Mouse (Mus musculus) embryonic facial prominence, embryonic 15.5 days (tissue): Measurements from ENCODE around the gene Mapk10. TPM values are rescaled to one million over a fixed set of nuclear protein-coding genes. Genes with fewer than 3 reads are reported as not detected.

Source experiments
- ATAC-seq: fragments of 200-750 bp; cut with Nextera tagmentation; 2 replicates; pipeline ENCODE4 v1.8.0; 2017; ENCODE audit warnings: low read depth, moderate TSS enrichment; ENCODE audit not compliant: insufficient number of reproducible peaks, low FRiP score, low TSS enrichment
- H3K27ac ChIP-seq: fragments of 300-500 bp; sonication (generic); replicated peaks from 2 replicates; pipeline ENCODE4 v1.5.1; 2015; ENCODE audit warnings: mild to moderate bottlenecking, inconsistent platforms
- H3K27me3 ChIP-seq: fragments of 300-500 bp; sonication (generic); 2 replicates; pipeline ENCODE4 v1.6.1; 2015; ENCODE audit warnings: inconsistent platforms
- H3K36me3 ChIP-seq: fragments of 300-500 bp; sonication (generic); 2 replicates; pipeline ENCODE4 v1.6.1; 2015; ENCODE audit warnings: mild to moderate bottlenecking, inconsistent platforms
- H3K4me1 ChIP-seq: fragments of 300-500 bp; sonication (generic); 2 replicates; pipeline ENCODE4 v1.6.1; 2015; ENCODE audit warnings: inconsistent platforms
- H3K4me2 ChIP-seq: fragments of 300-500 bp; sonication (generic); replicated peaks from 2 replicates; pipeline ENCODE4 v1.6.1; 2015; ENCODE audit warnings: mild to moderate bottlenecking, inconsistent platforms
- H3K4me3 ChIP-seq: fragments of 300-500 bp; sonication (generic); replicated peaks from 2 replicates; pipeline ENCODE4 v1.5.1; 2015; ENCODE audit warnings: mild to moderate bottlenecking, inconsistent platforms
- H3K9ac ChIP-seq: fragments of 300-500 bp; sonication (generic); 2 replicates; pipeline ENCODE4 v1.6.1; 2015; ENCODE audit warnings: inconsistent platforms
- H3K9me3 ChIP-seq: fragments of 300-500 bp; sonication (generic); replicated peaks from 2 replicates; pipeline ENCODE4 v1.6.1; 2016; ENCODE audit warnings: inconsistent platforms
- WGBS: fragments of 180-500 bp; shearing (Covaris S2); methylation state at CpG from one replicate; pipeline ENCODE4 v1.1.7; 2015; 5-methylcytosine and 5-hydroxymethylcytosine counted together
- polyA plus RNA-seq: library from polyadenylated mRNA; unstranded; fragments of >200 nt; fragmentation: Nextera tagmentation; extraction: Ambion mirVana; gene quantifications from 2 replicates; pipeline ENCODE4 v1.2.1, GENCODE M21; 2015

Mapk10 gene
- polyA plus RNA-seq, 1 experiment from 2014 or later = 4.5 TPM

DNA sequence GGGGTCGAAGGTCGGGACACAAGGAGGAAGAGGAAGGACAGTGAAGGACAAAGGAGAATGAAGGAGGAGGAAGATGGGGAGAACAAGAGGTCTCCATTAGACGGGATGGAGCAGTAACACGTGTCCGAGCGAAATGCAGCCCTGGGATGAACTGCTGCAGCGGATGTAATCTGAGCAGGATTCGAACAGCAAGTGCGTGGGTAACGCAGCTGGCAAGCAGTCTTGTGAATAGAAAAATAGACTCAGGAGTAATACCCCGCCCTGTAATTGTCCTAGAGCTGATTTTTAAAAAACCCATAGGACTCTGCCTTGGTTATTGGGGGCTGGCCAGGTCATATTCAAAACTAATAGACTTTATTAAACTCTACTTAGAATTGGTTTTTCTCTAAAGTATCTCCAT, 213.2 kb downstream of the Mapk10 start:
- no peak overlapping the region for H3K27ac ChIP-seq
- H3K4me1 ChIP-seq = no peaks in the 10 kb centered on the region
- H3K36me3 ChIP-seq = no peaks in the 10 kb centered on the region
- WGBS = 71% methylated on average over 11 of the region's 11 CpGs
- no peak overlapping the region for H3K4me3 ChIP-seq
- no peaks in the 10 kb centered on the region for H3K9me3 ChIP-seq
- no peak overlapping the region for H3K9ac ChIP-seq
- H3K27me3 ChIP-seq = no peaks in the 10 kb centered on the region
- H3K4me2 ChIP-seq = no peak overlapping the region
- ATAC-seq = no peak

- Histone ChIP-seq H3K9me3 (no peaks in the 10 kb centered on the region), H3K4me1 (no peaks in the 10 kb centered on the region), H3K4me2 (no peak overlapping the region), H3K27ac (no peak overlapping the region), H3K36me3 (no peaks in the 10 kb centered on the region), H3K4me3 (no peak overlapping the region), H3K9ac (no peak overlapping the region), H3K27me3 (no peaks in the 10 kb centered on the region)
- 86% methylated on average over 7 of the region's 7 CpGs for WGBS
- ATAC-seq = no peak
Measured at GRCm38 (mm10) chr5:102996331-102996730, 214.8 kb downstream of the Mapk10 start.

- Histone ChIP-seq H3K9ac (no peak overlapping the region), H3K36me3 (no peaks in the 10 kb centered on the region), H3K4me3 (no peak overlapping the region), H3K27me3 (no peaks in the 10 kb centered on the region), H3K27ac (no peak overlapping the region), H3K9me3 (no peaks in the 10 kb centered on the region), H3K4me1 (no peaks in the 10 kb centered on the region), H3K4me2 (no peak overlapping the region)
- ATAC-seq = no peak
Measured at GRCm38 (mm10) chr5:102995928-102996327, 215.2 kb downstream of the Mapk10 start.

DNA sequence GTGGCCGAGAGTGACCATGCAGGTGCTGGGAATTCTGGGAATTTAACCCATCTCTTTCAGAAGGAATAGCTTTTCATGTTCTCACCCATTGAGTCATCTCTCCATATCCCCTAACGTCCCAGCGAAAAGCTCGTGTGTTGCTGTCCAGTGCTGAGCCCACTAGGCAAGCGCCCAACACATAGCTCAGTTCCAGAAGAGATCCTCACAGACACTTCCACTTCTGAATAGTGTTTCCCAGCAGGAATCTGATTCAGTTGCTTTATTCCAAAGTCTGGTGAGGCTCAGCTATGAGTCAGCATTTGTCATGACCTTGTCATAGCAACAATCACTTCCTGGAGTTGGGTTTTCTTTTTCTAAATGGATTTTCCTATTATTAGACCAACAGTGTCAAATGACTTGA, 217.2 kb downstream of the Mapk10 start:
- Histone ChIP-seq H3K27me3 (no peaks in the 10 kb centered on the region), H3K9ac (no peak overlapping the region), H3K4me2 (no peak overlapping the region), H3K27ac (no peak overlapping the region), H3K4me1 (no peaks in the 10 kb centered on the region), H3K9me3 (no peaks in the 10 kb centered on the region), H3K36me3 (no peaks in the 10 kb centered on the region), H3K4me3 (no peak overlapping the region)
- ATAC-seq = no peak
- 77% methylated on average over 5 of the region's 5 CpGs for WGBS

- Histone ChIP-seq H3K9me3 (no peaks in the 10 kb centered on the region), H3K4me2 (no peak overlapping the region), H3K4me3 (no peak overlapping the region), H3K27ac (no peak overlapping the region), H3K4me1 (no peaks in the 10 kb centered on the region), H3K36me3 (no peaks in the 10 kb centered on the region), H3K27me3 (no peaks in the 10 kb centered on the region), H3K9ac (no peak overlapping the region)
- no peak for ATAC-seq
- WGBS = 78% methylated on average over 2 of the region's 2 CpGs
Measured at GRCm38 (mm10) chr5:102991691-102992090, 219.4 kb downstream of the Mapk10 start.

DNA sequence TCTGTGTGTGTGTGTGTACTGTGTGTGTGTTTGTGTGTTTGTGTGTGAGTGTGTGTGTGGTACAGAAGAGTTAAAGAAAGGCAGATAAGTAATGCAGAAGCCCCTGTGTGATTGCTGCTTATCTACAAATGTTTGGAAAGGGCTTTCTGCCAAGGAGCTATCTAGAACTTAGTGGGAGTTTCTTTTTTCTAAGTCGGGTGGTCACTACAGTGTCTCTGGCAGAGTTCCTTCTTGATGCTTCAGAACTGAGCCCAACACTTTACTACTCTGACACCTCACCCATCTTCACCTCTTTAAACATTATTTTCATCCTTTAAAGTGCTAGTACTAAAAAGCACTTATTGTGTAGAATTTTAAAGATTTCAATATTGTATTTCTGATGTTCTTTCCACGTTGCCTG, 232.8 kb downstream of the Mapk10 start:
- no peak overlapping the region for H3K4me2 ChIP-seq
- H3K9ac ChIP-seq = no peak overlapping the region
- no peaks in the 10 kb centered on the region for H3K27me3 ChIP-seq
- no peaks in the 10 kb centered on the region for H3K9me3 ChIP-seq
- no peak overlapping the region for H3K4me3 ChIP-seq
- H3K4me1 ChIP-seq = no peaks in the 10 kb centered on the region
- ATAC-seq = no peak
- H3K27ac ChIP-seq = no peak overlapping the region
- WGBS = 74% methylated on average over 2 of the region's 2 CpGs
- no peaks in the 10 kb centered on the region for H3K36me3 ChIP-seq

DNA sequence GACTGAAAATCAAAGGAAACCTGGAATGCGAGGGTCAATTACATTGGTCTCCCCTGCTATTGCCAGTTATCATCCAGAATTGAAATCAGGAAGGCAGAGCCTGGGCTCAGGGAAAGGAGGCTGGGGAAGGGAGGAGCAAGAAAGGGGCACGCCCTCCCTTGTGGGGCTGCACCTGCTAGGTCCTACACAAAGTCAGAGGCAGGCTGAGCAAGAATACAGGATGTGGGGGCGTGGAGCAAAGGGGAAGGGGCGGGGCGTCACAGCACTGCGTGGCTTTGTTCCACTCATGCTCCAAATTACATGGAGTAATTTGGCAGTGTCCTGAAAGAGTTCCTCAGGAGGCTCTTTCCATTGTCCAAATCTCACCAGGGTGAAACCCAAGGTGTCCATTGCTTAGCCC, 234.0 kb downstream of the Mapk10 start:
- WGBS = 45% methylated on average over 6 of the region's 6 CpGs
- H3K27ac ChIP-seq = no peak overlapping the region

GRCm38 (mm10) chr5:102976540-102976939, 234.6 kb downstream of the Mapk10 start:
- H3K9me3 ChIP-seq = no peaks in the 10 kb centered on the region
- no peak overlapping the region for H3K9ac ChIP-seq
- no peak for ATAC-seq
- no peaks in the 10 kb centered on the region for H3K36me3 ChIP-seq
- H3K27ac ChIP-seq = no peak overlapping the region
- H3K27me3 ChIP-seq = no peaks in the 10 kb centered on the region
- H3K4me3 ChIP-seq = no peak overlapping the region
- no peak overlapping the region for H3K4me2 ChIP-seq
- no peaks in the 10 kb centered on the region for H3K4me1 ChIP-seq

More for the DNA sequence above, 234.0 kb downstream of the Mapk10 start:
- no peaks in the 10 kb centered on the region for H3K27me3 ChIP-seq
- no peak overlapping the region for H3K4me2 ChIP-seq
- no peaks in the 10 kb centered on the region for H3K36me3 ChIP-seq
- no peak for ATAC-seq
- H3K9me3 ChIP-seq = no peaks in the 10 kb centered on the region
- H3K4me1 ChIP-seq = no peaks in the 10 kb centered on the region
- no peak overlapping the region for H3K9ac ChIP-seq
- no peak overlapping the region for H3K4me3 ChIP-seq

- Histone ChIP-seq H3K4me3 (no peak overlapping the region), H3K9ac (no peak overlapping the region), H3K36me3 (no peaks in the 10 kb centered on the region), H3K27me3 (no peaks in the 10 kb centered on the region), H3K27ac (no peak overlapping the region), H3K9me3 (no peaks in the 10 kb centered on the region), H3K4me1 (no peaks in the 10 kb centered on the region), H3K4me2 (no peak overlapping the region)
- no peak for ATAC-seq
- WGBS = 60% methylated on average over 4 of the region's 4 CpGs
Measured at GRCm38 (mm10) chr5:102974400-102974799, 236.7 kb downstream of the Mapk10 start.

DNA sequence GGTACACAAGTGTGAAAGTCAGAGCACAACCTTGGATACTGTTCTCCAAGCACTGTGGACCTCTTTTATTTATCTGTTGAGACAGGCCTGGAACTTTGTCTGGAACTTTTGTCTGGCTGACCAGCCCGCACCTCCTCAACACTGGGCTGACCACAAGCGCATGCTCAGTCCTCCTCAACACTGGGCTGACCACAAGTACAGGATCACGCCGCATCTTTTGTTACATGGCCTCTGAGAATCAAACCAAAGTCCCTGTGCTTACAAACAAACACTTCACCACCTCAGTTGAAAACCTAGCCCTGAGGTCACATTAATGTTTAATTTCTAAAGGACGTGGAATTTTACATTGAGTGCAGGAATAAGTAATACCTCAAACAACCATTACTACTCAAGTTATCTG, 246.7 kb downstream of the Mapk10 start:
- Histone ChIP-seq H3K9me3 (no peaks in the 10 kb centered on the region), H3K4me2 (no peak overlapping the region), H3K4me1 (no peaks in the 10 kb centered on the region), H3K36me3 (no peaks in the 10 kb centered on the region), H3K27ac (no peak overlapping the region), H3K9ac (no peak overlapping the region), H3K4me3 (no peak overlapping the region), H3K27me3 (no peaks in the 10 kb centered on the region)
- ATAC-seq = no peak
- 92% methylated on average over 5 of the region's 5 CpGs for WGBS

DNA sequence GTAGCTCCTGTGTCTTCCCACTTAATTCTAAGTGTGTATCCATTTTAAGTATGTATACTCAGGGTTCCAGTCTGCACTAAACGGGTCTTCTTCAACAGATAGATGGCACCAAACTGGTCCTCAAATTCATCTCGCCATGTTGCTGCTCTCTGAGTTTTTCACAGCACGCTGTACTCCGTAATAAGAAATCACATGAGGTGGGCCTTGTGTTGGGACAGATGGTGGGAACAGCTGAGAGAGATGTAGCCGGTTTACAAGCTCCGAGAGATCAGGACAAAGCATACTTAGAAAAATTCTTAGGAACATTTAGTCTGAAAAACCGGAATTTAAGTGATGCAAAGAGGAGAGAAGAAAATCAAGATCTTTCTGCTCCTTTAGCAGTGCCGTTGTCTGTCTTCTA, 257.7 kb downstream of the Mapk10 start:
- H3K4me1 ChIP-seq = no peaks in the 10 kb centered on the region
- no peak overlapping the region for H3K27ac ChIP-seq
- no peaks in the 10 kb centered on the region for H3K9me3 ChIP-seq
- no peaks in the 10 kb centered on the region for H3K27me3 ChIP-seq
- WGBS = 85% methylated on average over 8 of the region's 8 CpGs
- H3K4me2 ChIP-seq = no peak overlapping the region
- H3K4me3 ChIP-seq = no peak overlapping the region
- no peak for ATAC-seq
- no peak overlapping the region for H3K9ac ChIP-seq
- no peaks in the 10 kb centered on the region for H3K36me3 ChIP-seq

DNA sequence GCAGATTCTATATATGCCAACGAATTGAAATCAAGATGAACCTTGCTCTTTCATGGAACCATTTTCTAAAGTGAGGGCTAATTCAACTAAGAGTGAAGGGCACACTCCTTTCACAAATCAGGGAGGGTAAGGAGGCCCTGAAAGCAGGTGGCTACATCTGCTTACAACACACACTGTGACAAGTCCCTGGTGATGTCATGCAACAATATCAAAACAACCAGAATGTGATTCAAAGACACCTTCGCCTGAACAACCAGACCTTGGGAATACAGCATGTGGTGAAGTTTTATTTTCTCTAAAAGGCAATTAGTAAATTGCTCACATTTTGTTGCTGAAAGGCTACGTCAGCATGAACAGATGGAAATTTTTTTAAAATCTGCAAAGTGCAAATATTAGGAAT, 258.2 kb downstream of the Mapk10 start:
- H3K27ac ChIP-seq = no peak overlapping the region
- no peaks in the 10 kb centered on the region for H3K9me3 ChIP-seq
- ATAC-seq = no peak
- no peak overlapping the region for H3K9ac ChIP-seq
- H3K27me3 ChIP-seq = no peaks in the 10 kb centered on the region
- H3K4me2 ChIP-seq = no peak overlapping the region
- H3K4me3 ChIP-seq = no peak overlapping the region
- no peaks in the 10 kb centered on the region for H3K4me1 ChIP-seq
- no peaks in the 10 kb centered on the region for H3K36me3 ChIP-seq
- WGBS = 75% methylated on average over 3 of the region's 3 CpGs
